Mouse (Mus musculus): ENCODE data around the gene Fam189a1. TPM values are rescaled to one million over a fixed set of nuclear protein-coding genes. Genes with fewer than 3 reads are reported as not detected.

The Fam189a1 gene
- polyA plus RNA-seq, 1 experiment from 2014 or later = 2.7 TPM

- H3K4me3 ChIP-seq (ENCODE audit: low read depth, low read length) = no peak overlapping the region
- no peak overlapping the region for H3K9ac ChIP-seq (ENCODE audit: low read length)
- H3K4me1 ChIP-seq (replicated peaks; ENCODE audit: control insufficient read depth, insufficient read depth, low read length) = no peaks in the 10 kb centered on the region
- H3K4me2 ChIP-seq (ENCODE audit: low read depth, low read length, severe bottlenecking) = no peak overlapping the region
- no peaks in the 10 kb centered on the region for H3K36me3 ChIP-seq (ENCODE audit: control insufficient read depth, insufficient read depth, low read length)
- H3K9me3 ChIP-seq (ENCODE audit: control insufficient read depth, low read length) = no peaks in the 10 kb centered on the region
- no peak for ATAC-seq (replicated peaks; ENCODE audit: low FRiP score)
- no peaks in the 10 kb centered on the region for H3K27me3 ChIP-seq (ENCODE audit: control insufficient read depth, insufficient read depth, low read length)
- no peak for DNase-seq (ENCODE audit: low spot score)
- H3K27ac ChIP-seq (ENCODE audit: low read depth, low read length) = no peak overlapping the region
- 84% methylated on average over 8 of the region's 8 CpGs for WGBS
Observed at GRCm38 (mm10) chr7:64944175-64944574, 212.2 kb downstream of the Fam189a1 start.

DNA sequence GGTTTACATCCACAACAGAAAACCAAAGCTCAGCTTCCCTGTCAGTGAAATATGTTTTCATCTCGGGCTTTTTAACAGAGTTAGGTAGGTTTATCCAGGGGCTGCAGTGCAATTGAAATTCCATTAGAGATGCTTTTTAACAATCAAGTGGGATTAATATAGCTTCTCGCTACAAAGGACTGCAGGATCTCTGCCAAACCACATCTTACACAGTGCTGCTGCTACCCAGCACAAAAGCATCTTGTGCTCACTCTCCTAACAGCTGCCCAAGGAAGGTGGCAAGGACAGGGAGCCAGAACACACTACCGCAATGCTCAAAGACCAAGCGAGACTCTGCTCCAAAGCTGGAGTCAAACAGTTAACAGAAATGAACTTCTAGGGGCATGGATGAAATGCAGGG, 219.4 kb downstream of the Fam189a1 start:
- Histone ChIP-seq H3K27me3 (ENCODE audit: control insufficient read depth, insufficient read depth, low read length) (no peaks in the 10 kb centered on the region), H3K27ac (ENCODE audit: low read depth, low read length) (no peak overlapping the region), H3K4me3 (ENCODE audit: low read depth, low read length) (no peak overlapping the region), H3K9me3 (ENCODE audit: control insufficient read depth, low read length) (no peaks in the 10 kb centered on the region), H3K4me1 (replicated peaks; ENCODE audit: control insufficient read depth, insufficient read depth, low read length) (no peaks in the 10 kb centered on the region), H3K36me3 (ENCODE audit: control insufficient read depth, insufficient read depth, low read length) (no peaks in the 10 kb centered on the region), H3K4me2 (ENCODE audit: low read depth, low read length, severe bottlenecking) (no peak overlapping the region), H3K9ac (ENCODE audit: low read length) (no peak overlapping the region)
- DNase-seq (ENCODE audit: low spot score) (no peak), ATAC-seq (replicated peaks; ENCODE audit: low FRiP score) (no peak)
- 87% methylated on average over 4 of the region's 4 CpGs for WGBS

DNA sequence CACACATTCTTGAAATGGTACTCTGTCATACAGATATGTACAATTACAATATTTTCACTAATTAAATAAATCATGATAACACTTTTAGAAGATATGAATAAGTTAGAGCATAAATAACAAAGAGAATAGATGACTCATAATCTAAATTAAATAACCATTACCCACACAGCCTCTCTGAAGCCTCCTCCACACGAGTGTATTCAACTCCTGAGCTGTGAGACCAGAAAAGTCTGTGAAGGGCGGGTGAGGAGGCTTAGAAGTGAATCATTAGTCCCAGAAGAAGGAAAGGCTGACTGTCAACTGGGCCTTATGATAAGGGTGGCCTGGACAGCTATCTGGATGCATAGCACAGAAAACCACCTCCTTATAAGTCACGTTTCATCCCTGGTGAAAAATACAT, 222.3 kb downstream of the Fam189a1 start:
- Histone ChIP-seq H3K27me3 (ENCODE audit: control insufficient read depth, insufficient read depth, low read length) (no peaks in the 10 kb centered on the region), H3K9me3 (ENCODE audit: control insufficient read depth, low read length) (no peaks in the 10 kb centered on the region), H3K4me2 (ENCODE audit: low read depth, low read length, severe bottlenecking) (no peak overlapping the region), H3K9ac (ENCODE audit: low read length) (no peak overlapping the region), H3K4me1 (replicated peaks; ENCODE audit: control insufficient read depth, insufficient read depth, low read length) (no peaks in the 10 kb centered on the region), H3K4me3 (ENCODE audit: low read depth, low read length) (no peak overlapping the region), H3K27ac (ENCODE audit: low read depth, low read length) (no peak overlapping the region), H3K36me3 (ENCODE audit: control insufficient read depth, insufficient read depth, low read length) (no peaks in the 10 kb centered on the region)
- ATAC-seq (replicated peaks; ENCODE audit: low FRiP score) (no peak), DNase-seq (ENCODE audit: low spot score) (no peak)
- WGBS = 69% methylated on average over 3 of the region's 3 CpGs

DNA sequence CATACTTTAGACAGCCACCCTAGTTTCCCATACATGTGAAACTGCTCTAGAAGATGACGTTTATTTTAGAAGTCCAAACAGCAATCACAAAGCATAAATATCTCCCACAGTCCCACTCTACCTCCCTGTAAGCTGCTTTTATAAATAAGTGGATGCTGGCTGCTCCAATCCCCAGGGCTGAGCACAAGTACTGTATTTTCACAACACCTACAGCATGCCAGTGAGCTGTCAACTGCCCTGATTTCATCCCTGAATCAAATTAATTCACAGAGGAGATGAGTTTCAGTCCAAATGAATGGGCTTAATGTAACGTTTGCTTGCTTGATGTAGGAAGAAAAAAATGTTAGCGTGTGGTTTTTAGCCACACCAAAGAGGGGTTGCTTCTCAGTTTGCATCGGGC, 225.4 kb downstream of the Fam189a1 start:
- DNase-seq (ENCODE audit: low spot score) (no peak), ATAC-seq (replicated peaks; ENCODE audit: low FRiP score) (no peak)
- Histone ChIP-seq H3K9ac (ENCODE audit: low read length) (no peak overlapping the region), H3K9me3 (ENCODE audit: control insufficient read depth, low read length) (no peaks in the 10 kb centered on the region), H3K27ac (ENCODE audit: low read depth, low read length) (no peak overlapping the region), H3K4me1 (replicated peaks; ENCODE audit: control insufficient read depth, insufficient read depth, low read length) (no peaks in the 10 kb centered on the region), H3K4me2 (ENCODE audit: low read depth, low read length, severe bottlenecking) (no peak overlapping the region), H3K4me3 (ENCODE audit: low read depth, low read length) (no peak overlapping the region), H3K27me3 (ENCODE audit: control insufficient read depth, insufficient read depth, low read length) (no peaks in the 10 kb centered on the region), H3K36me3 (ENCODE audit: control insufficient read depth, insufficient read depth, low read length) (no peaks in the 10 kb centered on the region)
- WGBS = 86% methylated on average over 4 of the region's 4 CpGs

DNA sequence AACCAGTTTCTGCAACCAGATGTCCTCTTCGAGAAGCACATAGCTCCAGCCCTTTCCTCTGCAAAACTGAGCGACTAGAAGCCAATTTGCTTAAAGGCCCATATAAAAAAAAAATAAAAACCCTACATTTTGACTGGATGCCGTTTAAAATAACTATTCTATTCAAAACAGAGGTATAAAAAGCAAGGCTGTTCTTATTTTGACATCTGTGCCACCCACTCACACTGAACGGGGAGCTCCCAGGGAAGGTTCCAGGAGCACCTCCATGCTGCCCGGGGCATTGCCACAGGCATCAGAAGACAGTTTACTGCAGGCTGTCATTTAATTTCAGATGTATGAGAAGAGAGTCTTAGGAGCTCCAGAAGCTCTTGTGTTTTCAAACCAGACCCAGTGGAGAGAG, 232.5 kb downstream of the Fam189a1 start:
- Histone ChIP-seq H3K27me3 (ENCODE audit: control insufficient read depth, insufficient read depth, low read length) (no peaks in the 10 kb centered on the region), H3K4me2 (ENCODE audit: low read depth, low read length, severe bottlenecking) (no peak overlapping the region), H3K4me1 (replicated peaks; ENCODE audit: control insufficient read depth, insufficient read depth, low read length) (no peaks in the 10 kb centered on the region), H3K4me3 (ENCODE audit: low read depth, low read length) (no peak overlapping the region), H3K9ac (ENCODE audit: low read length) (no peak overlapping the region), H3K9me3 (ENCODE audit: control insufficient read depth, low read length) (no peaks in the 10 kb centered on the region), H3K27ac (ENCODE audit: low read depth, low read length) (no peak overlapping the region), H3K36me3 (ENCODE audit: control insufficient read depth, insufficient read depth, low read length) (no peaks in the 10 kb centered on the region)
- WGBS = 86% methylated on average over 5 of the region's 5 CpGs
- ATAC-seq (replicated peaks; ENCODE audit: low FRiP score) = no peak
- DNase-seq (ENCODE audit: low spot score) = no peak

GRCm38 (mm10) chr7:64921189-64921588, 235.2 kb downstream of the Fam189a1 start:
- no peak overlapping the region for H3K4me2 ChIP-seq (ENCODE audit: low read depth, low read length, severe bottlenecking)
- no peak overlapping the region for H3K27ac ChIP-seq (ENCODE audit: low read depth, low read length)
- H3K4me1 ChIP-seq (replicated peaks; ENCODE audit: control insufficient read depth, insufficient read depth, low read length) = no peaks in the 10 kb centered on the region
- no peaks in the 10 kb centered on the region for H3K9me3 ChIP-seq (ENCODE audit: control insufficient read depth, low read length)
- no peak overlapping the region for H3K9ac ChIP-seq (ENCODE audit: low read length)
- no peak overlapping the region for H3K4me3 ChIP-seq (ENCODE audit: low read depth, low read length)
- WGBS = 73% methylated on average over 13 of the region's 13 CpGs
- H3K36me3 ChIP-seq (ENCODE audit: control insufficient read depth, insufficient read depth, low read length) = no peaks in the 10 kb centered on the region
- no peaks in the 10 kb centered on the region for H3K27me3 ChIP-seq (ENCODE audit: control insufficient read depth, insufficient read depth, low read length)
- ATAC-seq (replicated peaks; ENCODE audit: low FRiP score) (no peak), DNase-seq (ENCODE audit: low spot score) (no peak)

GRCm38 (mm10) chr7:64920735-64921134, 235.6 kb downstream of the Fam189a1 start:
- no peak for ATAC-seq (replicated peaks; ENCODE audit: low FRiP score)

DNA sequence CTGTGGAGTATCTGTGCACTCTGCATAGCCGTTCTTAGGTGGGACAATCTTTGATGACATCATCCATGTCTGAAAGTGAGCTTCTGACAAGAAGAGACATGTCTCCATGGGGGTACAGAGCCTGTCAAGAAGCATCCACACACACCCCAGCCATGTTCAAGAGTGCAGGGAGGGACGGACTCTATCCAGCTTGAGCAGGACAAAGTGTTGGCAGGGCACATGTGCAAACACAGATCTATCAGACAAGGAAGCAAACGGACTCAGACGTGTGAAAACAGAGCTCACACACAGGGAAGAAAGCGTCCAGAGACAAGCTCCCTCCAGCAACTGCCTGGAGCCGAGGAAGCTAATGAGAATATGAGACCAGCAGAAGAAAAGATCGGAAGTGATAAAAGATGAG, 239.7 kb downstream of the Fam189a1 start:
- H3K27me3 ChIP-seq (ENCODE audit: control insufficient read depth, insufficient read depth, low read length) = no peaks in the 10 kb centered on the region
- H3K4me2 ChIP-seq (ENCODE audit: low read depth, low read length, severe bottlenecking) = no peak overlapping the region
- no peaks in the 10 kb centered on the region for H3K36me3 ChIP-seq (ENCODE audit: control insufficient read depth, insufficient read depth, low read length)
- no peaks in the 10 kb centered on the region for H3K4me1 ChIP-seq (replicated peaks; ENCODE audit: control insufficient read depth, insufficient read depth, low read length)
- 70% methylated on average over 7 of the region's 7 CpGs for WGBS
- H3K27ac ChIP-seq (ENCODE audit: low read depth, low read length) = no peak overlapping the region
- ATAC-seq (replicated peaks; ENCODE audit: low FRiP score) = no peak
- H3K9me3 ChIP-seq (ENCODE audit: control insufficient read depth, low read length) = no peaks in the 10 kb centered on the region
- no peak overlapping the region for H3K9ac ChIP-seq (ENCODE audit: low read length)
- no peak for DNase-seq (ENCODE audit: low spot score)
- H3K4me3 ChIP-seq (ENCODE audit: low read depth, low read length) = no peak overlapping the region

More at GRCm38 (mm10) chr7:64920735-64921134, 235.6 kb downstream of the Fam189a1 start:
- Histone ChIP-seq H3K9me3 (ENCODE audit: control insufficient read depth, low read length) (no peaks in the 10 kb centered on the region), H3K27ac (ENCODE audit: low read depth, low read length) (no peak overlapping the region), H3K4me1 (replicated peaks; ENCODE audit: control insufficient read depth, insufficient read depth, low read length) (no peaks in the 10 kb centered on the region), H3K4me3 (ENCODE audit: low read depth, low read length) (no peak overlapping the region), H3K27me3 (ENCODE audit: control insufficient read depth, insufficient read depth, low read length) (no peaks in the 10 kb centered on the region), H3K9ac (ENCODE audit: low read length) (no peak overlapping the region), H3K4me2 (ENCODE audit: low read depth, low read length, severe bottlenecking) (no peak overlapping the region), H3K36me3 (ENCODE audit: control insufficient read depth, insufficient read depth, low read length) (no peaks in the 10 kb centered on the region)
- no peak for DNase-seq (ENCODE audit: low spot score)
- 47% methylated on average over 5 of the region's 5 CpGs for WGBS

DNA sequence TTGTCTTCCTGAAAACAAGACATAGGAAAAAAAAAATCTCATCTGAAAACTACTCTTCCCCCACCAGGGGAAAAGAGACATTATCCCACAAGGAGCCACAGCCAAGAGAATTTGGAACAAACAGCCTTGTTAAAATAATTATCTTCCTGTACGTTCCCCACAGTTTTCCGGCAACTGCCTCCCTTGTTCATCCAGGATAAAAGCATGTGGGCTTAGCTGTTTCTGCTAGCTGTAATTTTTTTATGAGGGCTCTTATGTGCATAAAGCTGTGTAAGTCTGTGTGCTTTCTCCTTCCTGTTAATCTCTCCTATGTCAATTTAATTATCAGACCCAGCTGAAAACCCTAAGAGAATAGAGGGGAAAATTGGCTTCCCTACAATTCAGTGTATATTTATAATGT, 241.2 kb downstream of the Fam189a1 start:
- Histone ChIP-seq H3K9ac (ENCODE audit: low read length) (no peak overlapping the region), H3K27ac (ENCODE audit: low read depth, low read length) (no peak overlapping the region), H3K36me3 (ENCODE audit: control insufficient read depth, insufficient read depth, low read length) (no peaks in the 10 kb centered on the region), H3K27me3 (ENCODE audit: control insufficient read depth, insufficient read depth, low read length) (no peaks in the 10 kb centered on the region), H3K4me2 (ENCODE audit: low read depth, low read length, severe bottlenecking) (no peak overlapping the region), H3K4me3 (ENCODE audit: low read depth, low read length) (no peak overlapping the region), H3K9me3 (ENCODE audit: control insufficient read depth, low read length) (no peaks in the 10 kb centered on the region), H3K4me1 (replicated peaks; ENCODE audit: control insufficient read depth, insufficient read depth, low read length) (no peaks in the 10 kb centered on the region)
- WGBS = 83% methylated on average over 2 of the region's 2 CpGs
- ATAC-seq (replicated peaks; ENCODE audit: low FRiP score) (no peak), DNase-seq (ENCODE audit: low spot score) (no peak)
